Mouse (Mus musculus) small intestine, adult 2 months (tissue): Measurements from ENCODE around the gene Tfcp2l1.

Source experiments
- CTCF ChIP-seq: fragments of 200-500 bp; IDR thresholded peaks from 2 replicates; pipeline ENCODE4 v1.5.1; 2012; ENCODE audit warnings: low read depth, mild to moderate bottlenecking, control low read depth, inconsistent platforms, low read length, moderate library complexity, mixed read lengths; ENCODE audit not compliant: insufficient replicate concordance, insufficient read length; ENCODE audit errors: extremely low read depth
- POLR2A ChIP-seq: fragments of 200-500 bp; IDR thresholded peaks from 2 replicates; pipeline ENCODE4 v1.6.1; 2012; ENCODE audit warnings: low read depth, mild to moderate bottlenecking, control low read depth, inconsistent platforms, low read length, moderate library complexity

- TF ChIP-seq CTCF (no peak), POLR2A (no peak)
These were observed 55.9 kb downstream of the Tfcp2l1 start for GRCm38 (mm10) chr1:118683686-118684085.
